Mouse (Mus musculus): ENCODE results near the gene Alyref. TPM values are rescaled to one million over a fixed set of nuclear protein-coding genes. Genes with fewer than 3 reads are reported as not detected.

Gene Alyref
- total and polyA plus RNA-seq, 3 experiments: 600 to 1,072 TPM; not detected in 1

DNA sequence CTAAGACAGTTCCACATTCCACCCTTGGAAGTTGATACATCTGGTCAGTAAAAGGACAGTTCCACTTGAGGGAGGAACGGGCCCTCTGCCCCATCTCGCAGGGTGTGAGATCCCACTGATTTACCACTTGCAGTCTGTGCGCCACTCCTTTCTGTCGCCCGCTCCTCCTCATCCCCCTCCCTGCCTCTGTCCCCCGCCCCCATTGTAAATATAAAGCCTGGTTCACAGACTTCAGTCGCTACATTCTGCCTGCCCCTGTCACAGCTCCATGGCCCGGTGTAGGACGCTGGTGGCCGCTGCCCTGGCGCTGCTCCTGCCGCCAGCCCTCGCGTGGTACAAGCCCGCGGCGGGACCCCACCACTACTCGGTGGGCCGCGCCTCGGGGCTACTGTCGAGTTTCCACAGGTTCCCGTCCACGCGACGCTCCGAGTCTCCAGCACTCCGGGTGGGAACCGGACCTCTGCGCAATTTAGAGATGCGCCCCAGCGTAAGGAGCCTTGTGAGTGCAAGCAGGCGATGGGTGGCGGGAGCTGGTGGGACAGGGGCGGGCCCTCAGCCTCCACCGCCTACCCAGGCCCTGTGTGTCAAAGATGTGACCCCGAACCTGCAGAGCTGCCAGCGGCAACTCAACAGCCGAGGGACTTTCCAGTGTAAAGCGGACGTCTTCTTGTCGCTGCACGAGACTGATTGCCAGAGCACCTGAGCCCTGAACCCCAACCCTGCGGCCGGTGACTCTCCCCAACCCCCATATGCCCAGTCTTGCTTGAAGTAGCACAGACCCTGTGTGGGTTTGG lies 10.3 kb upstream of the Alyref start, which contains the start of gene Npb:
TSS of gene Npb (plus strand) at position 237 of the 794 bp plus-strand sequence.
- no peaks in the 10 kb centered on the region for H3K27me3 ChIP-seq (ENCODE audit: control insufficient read depth in 1 of 2, insufficient read depth in 2 of 2, low read length in 2 of 2)
- H3K9me3 ChIP-seq (replicated peaks; ENCODE audit: insufficient read depth, low read length): no peaks in the 10 kb centered on the region
- no peak within 1 kb of the TSS for H3K9ac ChIP-seq (ENCODE audit: control insufficient read depth, low read depth, low read length, poor library complexity, severe bottlenecking)
- H3K79me2 ChIP-seq (ENCODE audit: control insufficient read depth, insufficient read depth, low read length, poor library complexity): no peaks in the 10 kb centered on the region
- peaks cover 0 to 4% of the 10 kb centered on the region in 2 experiments; a peak in 2 of 4 replicates for H3K36me3 ChIP-seq (ENCODE audit: control insufficient read depth in 1 of 2, insufficient read depth in 2 of 2, low read length in 2 of 2)
- H3K4me3 ChIP-seq (ENCODE audit: control insufficient read depth in 1 of 2, insufficient read depth in 1 of 2, low read depth in 2 of 2, low read length in 2 of 2): no peak within 1 kb of the TSS
- no peak for DNase-seq (ENCODE audit: low read depth, low spot score)
- TF ChIP-seq ZNF384 (IDR thresholded peaks at IDR 0.05; ENCODE audit: low read depth, low read length): no peak
- no peak for TF ChIP-seq MXI1 (IDR thresholded peaks at IDR 0.05; ENCODE audit: low read depth, low read length)
- TF ChIP-seq ZMIZ1 (IDR thresholded peaks at IDR 0.05; ENCODE audit: low read depth, low read length): 0 out of 2 replicates have a peak, but pooled peaks have one; percentile 4
- H3K27ac ChIP-seq (ENCODE audit: control insufficient read depth, low read depth, low read length): no peak within 1 kb of the TSS
- no peaks in the 10 kb centered on the region for H3K4me1 ChIP-seq (ENCODE audit: control insufficient read depth in 1 of 2, insufficient read depth in 2 of 2, low read length in 2 of 2)

GRCm38 (mm10) chr11:120606764-120607163 lies 8.6 kb upstream of the Alyref start:
- DNase-seq (ENCODE audit: low read depth, low spot score): no peak
- TF ChIP-seq CHD2 (IDR thresholded peaks at IDR 0.05; ENCODE audit: low read length) (no peak), MXI1 (IDR thresholded peaks at IDR 0.05; ENCODE audit: low read depth, low read length) (no peak), ELF1 (IDR thresholded peaks at IDR 0.05; ENCODE audit: low read depth, low read length) (no peak), CHD1 (IDR thresholded peaks at IDR 0.05; ENCODE audit: low read depth, low read length) (no peak), SMC3 (IDR thresholded peaks at IDR 0.05; ENCODE audit: low read depth, low read length) (no peak), POLR2A (IDR thresholded peaks at IDR 0.05; ENCODE audit: control insufficient read depth in 1 of 2, insufficient read depth in 1 of 2, low read depth in 1 of 2, low read length in 2 of 2, poor library complexity in 1 of 2) (no peak), ETS1 (IDR thresholded peaks at IDR 0.05; ENCODE audit: low read depth, low read length) (no peak), CTCF (IDR thresholded peaks at IDR 0.05 in 2 of 3, conservative IDR thresholded peaks at IDR 0.05 in 1 of 3; ENCODE audit: control insufficient read depth in 1 of 3, insufficient read depth in 1 of 3, low read depth in 2 of 3, low read length in 3 of 3, poor library complexity in 1 of 3, severe bottlenecking in 1 of 3) (no peak), MYB (IDR thresholded peaks at IDR 0.05; ENCODE audit: low read depth, low read length) (no peak), USF2 (IDR thresholded peaks at IDR 0.05; ENCODE audit: borderline replicate concordance in 1 of 2, insufficient read depth in 1 of 2, low read depth in 1 of 2, low read length in 2 of 2) (no peak), TAL1 (IDR thresholded peaks at IDR 0.05; ENCODE audit: low read length) (no peak), GATA1 (IDR thresholded peaks at IDR 0.05; ENCODE audit: low read depth, low read length) (no peak), BHLHE40 (IDR thresholded peaks at IDR 0.05; ENCODE audit: borderline replicate concordance, low read depth, low read length) (no peak), ZC3H11A (IDR thresholded peaks at IDR 0.05; ENCODE audit: low read depth, low read length) (no peak), SIN3A (IDR thresholded peaks at IDR 0.05; ENCODE audit: low read length) (no peak), ZNF384 (IDR thresholded peaks at IDR 0.05; ENCODE audit: low read depth, low read length) (no peak), UBTF (IDR thresholded peaks at IDR 0.05; ENCODE audit: borderline replicate concordance, insufficient read depth, low read depth, low read length) (no peak), MAZ (IDR thresholded peaks at IDR 0.05; ENCODE audit: low read depth, low read length) (no peak), RCOR1 (IDR thresholded peaks at IDR 0.05; ENCODE audit: low read depth, low read length) (no peak), MAX (IDR thresholded peaks at IDR 0.05; ENCODE audit: low read length) (no peak)
- Histone ChIP-seq H3K27ac (ENCODE audit: control insufficient read depth, low read depth, low read length) (no peak overlapping the region), H3K9me3 (replicated peaks; ENCODE audit: insufficient read depth, low read length) (no peaks in the 10 kb centered on the region), H3K4me1 (ENCODE audit: control insufficient read depth in 1 of 2, insufficient read depth in 2 of 2, low read length in 2 of 2) (no peaks in the 10 kb centered on the region), H3K9ac (ENCODE audit: control insufficient read depth, low read depth, low read length, poor library complexity, severe bottlenecking) (no peak overlapping the region), H3K79me2 (ENCODE audit: control insufficient read depth, insufficient read depth, low read length, poor library complexity) (no peaks in the 10 kb centered on the region), H3K36me3 (ENCODE audit: control insufficient read depth in 1 of 2, insufficient read depth in 2 of 2, low read length in 2 of 2) (peaks cover 0 to 8% of the 10 kb centered on the region in 2 experiments; a peak in 3 of 4 replicates), H3K27me3 (ENCODE audit: control insufficient read depth in 1 of 2, insufficient read depth in 2 of 2, low read length in 2 of 2) (no peaks in the 10 kb centered on the region), H3K4me3 (ENCODE audit: control insufficient read depth in 1 of 2, insufficient read depth in 1 of 2, low read depth in 2 of 2, low read length in 2 of 2) (no peak overlapping the region)

Data from MEL (cell line).